Mouse (Mus musculus): ENCODE measurements around the gene Rpl29. TPM values are rescaled to one million over a fixed set of nuclear protein-coding genes. Genes with fewer than 3 reads are reported as not detected.
A peak's percentile ranks its signal among the peaks of the same experiment; 100 is the strongest.

The Rpl29 gene
- polyA plus RNA-seq, 1 experiment from 2014 or later = 1,370 TPM

- Histone ChIP-seq H3K9ac (ENCODE audit: low read depth, low read length) (peak overlapping the region; percentile 74), H3K36me3 (ENCODE audit: control insufficient read depth, insufficient read depth, low read length) (peaks cover 20% of the 10 kb centered on the region), H3K4me3 (ENCODE audit: low read length) (peak overlapping the region; percentile 70), H3K27me3 (ENCODE audit: control insufficient read depth, insufficient read depth, low read length) (no peaks in the 10 kb centered on the region), H3K4me2 (replicated peaks; ENCODE audit: low read depth, low read length) (peak overlapping the region; percentile 79), H3K9me3 (ENCODE audit: control insufficient read depth, low read length) (no peaks in the 10 kb centered on the region), H3K27ac (ENCODE audit: low read depth, low read length) (no peak overlapping the region), H3K4me1 (ENCODE audit: control insufficient read depth, insufficient read depth, low read length) (peaks cover 19% of the 10 kb centered on the region)
- WGBS = 3% methylated on average over 16 of the region's 16 CpGs
- no peak for ATAC-seq (ENCODE audit: low FRiP score, low TSS enrichment)
These were observed 48.4 kb downstream of the Rpl29 start for GRCm38 (mm10) chr9:106477649-106478048.

DNA sequence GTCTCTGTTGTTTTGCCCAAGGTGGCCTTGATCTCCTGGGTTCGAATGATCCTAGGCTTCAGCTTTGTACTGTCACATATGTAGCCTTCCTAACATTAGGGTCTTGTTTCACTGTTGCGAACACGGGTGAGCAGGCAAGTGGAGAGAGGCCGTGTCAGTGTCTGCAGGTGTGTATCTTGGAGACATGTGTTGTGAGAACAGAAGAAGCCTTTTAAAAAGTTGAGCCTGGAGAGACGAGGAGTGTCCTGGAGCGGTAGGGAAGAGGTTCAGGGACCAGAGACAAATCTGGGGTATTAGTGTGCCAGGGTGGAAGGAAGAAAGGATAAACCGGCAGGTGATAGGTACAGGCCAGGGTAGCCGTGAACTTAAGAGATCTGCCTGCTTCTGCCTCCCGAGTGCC is 48.8 kb downstream of the Rpl29 start:
- peak overlapping the region; percentile 74; the same call in 1 of the 2 replicates for H3K9ac ChIP-seq (ENCODE audit: low read depth, low read length)
- H3K4me2 ChIP-seq (replicated peaks; ENCODE audit: low read depth, low read length) = peak overlapping the region; percentile 79
- ATAC-seq (ENCODE audit: low FRiP score, low TSS enrichment) = no peak
- no peaks in the 10 kb centered on the region for H3K9me3 ChIP-seq (ENCODE audit: control insufficient read depth, low read length)
- peaks cover 19% of the 10 kb centered on the region for H3K4me1 ChIP-seq (ENCODE audit: control insufficient read depth, insufficient read depth, low read length)
- no peaks in the 10 kb centered on the region for H3K27me3 ChIP-seq (ENCODE audit: control insufficient read depth, insufficient read depth, low read length)
- H3K4me3 ChIP-seq (ENCODE audit: low read length) = peak overlapping the region; percentile 70
- 74% methylated on average over 9 of the region's 9 CpGs for WGBS
- H3K27ac ChIP-seq (ENCODE audit: low read depth, low read length) = no peak overlapping the region
- H3K36me3 ChIP-seq (ENCODE audit: control insufficient read depth, insufficient read depth, low read length) = peaks cover 25% of the 10 kb centered on the region

DNA sequence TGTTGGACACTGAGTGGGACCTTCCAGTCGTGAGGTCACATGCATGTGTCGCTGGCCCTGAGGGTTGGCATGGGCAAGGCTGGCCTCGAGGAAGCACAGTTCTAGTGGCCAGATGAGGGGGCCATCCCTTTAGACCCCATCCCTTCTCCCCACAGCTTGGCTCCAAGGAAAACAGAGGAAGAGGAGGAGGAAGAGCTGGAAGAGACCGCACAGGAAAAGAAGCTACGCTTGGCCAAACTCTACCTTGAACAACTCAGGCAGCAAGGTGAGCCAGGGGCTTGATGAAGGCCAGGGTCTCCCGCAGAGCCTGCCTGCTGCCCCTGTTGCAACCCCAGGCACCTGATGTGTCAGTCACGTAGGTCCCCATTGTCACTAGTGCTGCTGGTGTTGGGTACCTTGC is 51.3 kb downstream of the Rpl29 start:
- H3K4me1 ChIP-seq (ENCODE audit: control insufficient read depth, insufficient read depth, low read length) = peaks cover 19% of the 10 kb centered on the region
- no peak for ATAC-seq (ENCODE audit: low FRiP score, low TSS enrichment)
- H3K27me3 ChIP-seq (ENCODE audit: control insufficient read depth, insufficient read depth, low read length) = no peaks in the 10 kb centered on the region
- H3K9me3 ChIP-seq (ENCODE audit: control insufficient read depth, low read length) = no peaks in the 10 kb centered on the region
- 89% methylated on average over 7 of the region's 7 CpGs for WGBS
- no peak overlapping the region for H3K27ac ChIP-seq (ENCODE audit: low read depth, low read length)
- H3K4me2 ChIP-seq (replicated peaks; ENCODE audit: low read depth, low read length) = no peak overlapping the region
- peaks cover 48% of the 10 kb centered on the region for H3K36me3 ChIP-seq (ENCODE audit: control insufficient read depth, insufficient read depth, low read length)
- H3K9ac ChIP-seq (ENCODE audit: low read depth, low read length) = no peak overlapping the region
- no peak overlapping the region for H3K4me3 ChIP-seq (ENCODE audit: low read length)

- Histone ChIP-seq H3K27me3 (ENCODE audit: control insufficient read depth, insufficient read depth, low read length) (no peaks in the 10 kb centered on the region), H3K36me3 (ENCODE audit: control insufficient read depth, insufficient read depth, low read length) (peaks cover 53% of the 10 kb centered on the region), H3K4me2 (replicated peaks; ENCODE audit: low read depth, low read length) (no peak overlapping the region), H3K9me3 (ENCODE audit: control insufficient read depth, low read length) (no peaks in the 10 kb centered on the region), H3K9ac (ENCODE audit: low read depth, low read length) (no peak overlapping the region), H3K27ac (ENCODE audit: low read depth, low read length) (no peak overlapping the region), H3K4me3 (ENCODE audit: low read length) (no peak overlapping the region), H3K4me1 (ENCODE audit: control insufficient read depth, insufficient read depth, low read length) (peaks cover 15% of the 10 kb centered on the region)
- ATAC-seq (ENCODE audit: low FRiP score, low TSS enrichment) = no peak
- 90% methylated on average over 15 of the region's 15 CpGs for WGBS
These were observed 51.8 kb downstream of the Rpl29 start for GRCm38 (mm10) chr9:106481075-106481474.

Other genes with a start within 250 kb of the Rpl29 start
- gene Ppm1m, start 229.7 kb upstream of the Rpl29 start, polyA plus RNA-seq (2014; fragmentation: Nextera tagmentation; extraction: Ambion mirVana) = 36.4 and 43.1 TPM in 2 replicates
- 77.9 and 80.8 TPM in 2 replicates for gene Twf2, start 226.3 kb upstream of the Rpl29 start, polyA plus RNA-seq (2014; fragmentation: Nextera tagmentation; extraction: Ambion mirVana)
- 0.14 TPM in 1 of 2 replicates, not detected in the other for gene Tlr9, start 206.9 kb upstream of the Rpl29 start, polyA plus RNA-seq (2014; fragmentation: Nextera tagmentation; extraction: Ambion mirVana)
- gene Alas1, start 180.8 kb upstream of the Rpl29 start, polyA plus RNA-seq (2014; fragmentation: Nextera tagmentation; extraction: Ambion mirVana) = 71.8 and 95.3 TPM in 2 replicates
- 25.6 and 29.1 TPM in 2 replicates for gene Poc1a, start 148.4 kb upstream of the Rpl29 start, polyA plus RNA-seq (2014; fragmentation: Nextera tagmentation; extraction: Ambion mirVana)
- 25.5 and 26.3 TPM in 2 replicates for gene Dusp7, start 60.8 kb upstream of the Rpl29 start, polyA plus RNA-seq (2014; fragmentation: Nextera tagmentation; extraction: Ambion mirVana)
- 41.1 and 44.5 TPM in 2 replicates for gene Acy1, start 8.9 kb downstream of the Rpl29 start, polyA plus RNA-seq (2014; fragmentation: Nextera tagmentation; extraction: Ambion mirVana)
- gene Abhd14b, start 18.0 kb downstream of the Rpl29 start, polyA plus RNA-seq (2014; fragmentation: Nextera tagmentation; extraction: Ambion mirVana) = 18.7 and 25.6 TPM in 2 replicates
- 50.2 and 58.8 TPM in 2 replicates for gene Abhd14a, start 18.2 kb downstream of the Rpl29 start, polyA plus RNA-seq (2014; fragmentation: Nextera tagmentation; extraction: Ambion mirVana)
- gene Pcbp4, start 23.8 kb downstream of the Rpl29 start, polyA plus RNA-seq (2014; fragmentation: Nextera tagmentation; extraction: Ambion mirVana) = 129 and 147 TPM in 2 replicates
- 0.37 and 0.66 TPM in 2 replicates for gene Gpr62, start 36.5 kb downstream of the Rpl29 start, polyA plus RNA-seq (2014; fragmentation: Nextera tagmentation; extraction: Ambion mirVana)
- 43.8 and 49.3 TPM in 2 replicates for gene Rrp9, start 46.5 kb downstream of the Rpl29 start, polyA plus RNA-seq (2014; fragmentation: Nextera tagmentation; extraction: Ambion mirVana)
- gene Parp3, start 47.5 kb downstream of the Rpl29 start, polyA plus RNA-seq (2014; fragmentation: Nextera tagmentation; extraction: Ambion mirVana) = 1.9 and 2.7 TPM in 2 replicates
- gene Iqcf1, start 70.5 kb downstream of the Rpl29 start, polyA plus RNA-seq (2014; fragmentation: Nextera tagmentation; extraction: Ambion mirVana) = not detected in 2 replicates
- not detected in 2 replicates for gene Iqcf5, start 85.1 kb downstream of the Rpl29 start, polyA plus RNA-seq (2014; fragmentation: Nextera tagmentation; extraction: Ambion mirVana)
- not detected in 2 replicates for gene Iqcf3, start 132.2 kb downstream of the Rpl29 start, polyA plus RNA-seq (2014; fragmentation: Nextera tagmentation; extraction: Ambion mirVana)
- not detected in 2 replicates for gene Iqcf4, start 141.5 kb downstream of the Rpl29 start, polyA plus RNA-seq (2014; fragmentation: Nextera tagmentation; extraction: Ambion mirVana)
- not detected in 2 replicates for gene Iqcf6, start 197.1 kb downstream of the Rpl29 start, polyA plus RNA-seq (2014; fragmentation: Nextera tagmentation; extraction: Ambion mirVana)
- not detected in 2 replicates for gene Grm2, start 226.6 kb downstream of the Rpl29 start, polyA plus RNA-seq (2014; fragmentation: Nextera tagmentation; extraction: Ambion mirVana)

All from kidney, embryonic 14.5 days (tissue).